Mouse (Mus musculus) heart, adult 2 months (tissue): ENCODE data around the gene Ramp2.

Experiments used
- CTCF ChIP-seq: fragments of 200-600 bp; IDR thresholded peaks from 2 replicates; pipeline ENCODE4 v1.8.1; 2022; ENCODE audit warnings: antibody characterized with exemption, mild to moderate bottlenecking, moderate library complexity
- EP300 ChIP-seq: fragments of 200-500 bp; IDR thresholded peaks from 2 replicates; pipeline ENCODE4 v1.6.1; 2011; ENCODE audit warnings: low read depth, low read length, control low read depth; ENCODE audit not compliant: insufficient read depth
- POLR2A ChIP-seq: fragments of 200-500 bp; IDR thresholded peaks from 2 replicates; pipeline ENCODE4 v1.6.1; 2011; ENCODE audit warnings: mild to moderate bottlenecking, low read depth, low read length, control low read depth; ENCODE audit not compliant: insufficient read depth

GRCm38 (mm10) chr11:101253613-101254389 lies 8.0 kb downstream of the Ramp2 start, which contains the start of gene Vps25:
- TF ChIP-seq CTCF (peak; percentile 33), EP300 (peak; percentile 67; the same call in 1 of the 2 replicates), POLR2A (peak; percentile 96)
